Mouse (Mus musculus): ENCODE results near the gene Mrps6.

Mrps6 gene

GRCm38 (mm10) chr16:92127226-92127625 is 69.2 kb downstream of the Mrps6 start:
- no peak for DNase-seq

DNA sequence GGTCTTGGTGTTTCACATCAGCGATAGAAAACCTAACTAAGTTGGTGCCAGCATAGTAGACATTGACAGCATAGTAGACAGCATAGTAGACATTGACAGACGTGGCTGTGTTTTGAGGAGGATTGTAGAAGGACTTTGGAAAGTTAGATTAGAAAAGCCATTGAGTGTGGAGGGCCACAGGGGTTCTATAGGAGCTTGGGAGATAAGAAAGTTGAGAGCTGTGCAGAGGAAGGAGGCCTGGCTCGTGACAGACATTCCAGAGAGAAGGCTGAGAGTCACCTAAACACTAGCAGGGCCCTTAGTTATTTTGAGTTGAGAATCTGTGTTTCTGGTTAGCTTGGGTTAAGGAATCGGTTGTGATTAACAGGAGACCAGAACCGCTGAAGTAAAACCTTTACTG is 69.6 kb downstream of the Mrps6 start:
- DNase-seq = no peak

DNA sequence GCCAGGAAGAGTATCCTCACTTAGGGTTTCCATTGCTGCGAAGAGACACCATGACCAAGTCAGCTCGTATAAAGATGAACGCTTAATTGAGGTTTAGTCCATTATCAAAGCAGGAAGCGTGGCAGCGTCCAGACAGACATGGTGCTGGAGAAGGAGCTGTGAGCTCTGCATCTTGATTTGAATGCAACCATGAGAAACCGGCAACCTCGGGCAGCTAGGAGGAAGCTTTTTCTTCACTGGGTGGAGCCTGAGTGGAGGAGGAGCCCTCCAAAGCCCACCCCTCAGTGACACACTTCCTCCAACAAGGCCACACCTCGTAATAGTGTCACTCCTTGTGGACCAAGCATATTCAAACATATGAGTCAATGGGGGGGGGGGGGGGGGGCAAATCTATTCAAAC is 71.8 kb downstream of the Mrps6 start:
- no peak for DNase-seq

DNA sequence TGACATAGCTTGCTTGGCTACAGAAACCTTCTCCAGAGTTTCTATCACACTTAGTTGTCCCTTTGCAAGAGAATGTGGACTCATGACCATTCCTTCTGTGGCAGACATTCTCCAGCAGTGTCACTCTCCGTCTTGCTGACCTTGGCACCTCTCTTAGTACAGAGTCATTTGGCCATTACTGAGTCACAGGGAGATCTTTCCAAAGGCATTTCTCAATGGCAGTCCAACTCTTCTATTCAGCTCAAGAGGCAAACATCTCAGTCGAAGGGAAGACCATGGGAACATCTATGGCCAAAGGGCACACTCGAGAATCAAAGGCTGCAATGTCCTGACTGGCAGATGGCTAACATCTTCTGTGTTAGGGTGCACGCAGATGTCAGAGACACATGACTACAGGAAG is 74.4 kb downstream of the Mrps6 start:
- no peak for DNase-seq

DNA sequence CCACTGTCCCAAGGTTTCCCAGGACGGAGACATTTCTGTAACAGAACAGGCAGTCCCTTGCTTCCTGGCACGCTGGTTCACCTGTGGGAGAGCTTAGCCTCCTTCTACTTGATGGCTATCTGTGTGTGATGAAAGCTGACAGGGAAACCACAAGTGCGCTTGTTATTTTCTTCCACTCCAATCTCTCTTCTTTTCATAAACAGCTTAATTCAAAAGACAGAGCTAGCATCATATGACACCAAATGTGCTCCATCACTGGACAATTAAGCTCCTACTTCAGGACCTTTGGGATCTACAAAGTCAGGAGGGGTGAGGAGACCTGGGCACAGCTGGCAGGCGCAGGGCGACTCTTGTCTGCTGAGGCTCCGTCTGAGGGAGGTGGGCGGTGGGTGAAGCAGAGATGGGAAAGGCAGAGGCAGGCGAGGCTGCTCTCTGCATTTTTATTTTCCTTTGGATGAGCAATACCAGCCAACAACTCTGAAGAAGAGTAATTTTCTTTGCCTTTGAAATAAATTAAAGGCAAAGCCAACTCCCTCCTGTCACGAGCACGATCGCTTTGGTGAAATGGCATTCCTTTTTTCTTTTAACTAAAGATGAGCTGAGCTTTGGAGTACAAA is 76.2 kb downstream of the Mrps6 start:
- DNase-seq = no peak

- no peak for DNase-seq
Measured at GRCm38 (mm10) chr16:92136275-92136674, 78.2 kb downstream of the Mrps6 start.

GRCm38 (mm10) chr16:92139386-92140261 is 81.6 kb downstream of the Mrps6 start:
- peak; percentile 50 for DNase-seq

DNA sequence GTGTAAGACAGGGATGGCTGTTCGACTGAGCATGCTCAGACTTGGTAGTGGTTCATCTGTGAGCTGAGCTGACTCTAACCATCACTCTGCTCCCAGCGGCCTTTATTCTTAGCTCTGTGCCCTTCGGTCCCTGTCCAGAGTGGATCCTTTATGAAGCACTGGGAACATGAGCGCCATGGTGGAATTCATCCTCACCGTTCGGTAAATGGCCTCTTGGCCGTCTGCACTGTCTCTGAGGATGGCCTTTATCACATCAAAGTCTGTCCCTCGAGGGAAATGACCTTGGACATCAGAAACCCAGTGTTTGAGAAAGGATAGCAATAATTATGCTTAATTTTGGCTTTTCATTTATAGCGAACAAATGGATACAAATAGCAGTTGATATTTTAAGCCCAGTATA is 82.3 kb downstream of the Mrps6 start:
- DNase-seq = no peak

DNA sequence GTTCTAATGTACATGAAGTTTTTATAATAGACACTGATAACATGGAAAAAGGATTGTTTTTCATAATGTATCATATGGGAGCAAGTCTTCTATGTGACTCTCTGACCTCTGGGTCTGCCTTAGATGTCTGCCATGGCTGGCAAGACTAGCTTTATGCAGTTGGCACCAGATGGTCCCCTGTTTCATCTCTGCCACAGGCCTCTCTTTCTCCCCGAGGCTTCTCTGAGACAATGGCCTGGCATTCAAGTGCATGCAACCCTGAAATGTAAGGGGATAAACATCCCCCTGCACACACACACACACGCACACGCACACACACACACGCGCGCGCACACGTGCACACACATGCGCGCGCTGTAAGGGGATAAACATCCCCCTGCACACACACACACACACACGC is 83.0 kb downstream of the Mrps6 start:
- no peak for DNase-seq

DNA sequence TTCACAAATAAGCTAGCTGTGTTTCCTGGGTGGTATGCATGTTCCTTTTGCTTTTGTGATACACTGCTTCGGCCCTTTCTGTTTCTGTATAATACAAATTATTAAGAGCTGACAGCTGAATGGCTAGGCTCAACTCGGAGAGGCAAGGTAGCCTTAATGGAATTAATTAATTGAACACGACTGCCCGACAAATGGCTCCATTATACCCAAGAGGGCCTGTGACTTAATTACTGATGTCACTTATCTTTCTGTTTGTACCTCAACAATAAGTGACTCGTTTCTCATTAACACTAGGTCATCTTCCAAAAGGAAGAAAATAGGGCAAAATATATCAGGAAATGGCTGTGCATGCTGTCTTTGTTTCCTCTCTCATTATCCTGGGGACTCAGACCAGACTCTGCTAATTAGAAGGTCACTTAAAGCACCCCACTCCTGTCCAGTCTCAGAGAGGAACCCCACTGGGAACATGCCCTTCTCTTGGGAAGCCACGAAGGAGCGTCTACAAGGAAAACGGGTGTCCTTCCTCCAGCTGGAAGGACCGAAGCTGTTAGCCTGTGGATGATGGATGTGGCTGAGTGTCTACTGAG is 84.4 kb downstream of the Mrps6 start:
- no peak for DNase-seq

GRCm38 (mm10) chr16:92147631-92148366 is 89.7 kb downstream of the Mrps6 start:
- DNase-seq = no peak

DNA sequence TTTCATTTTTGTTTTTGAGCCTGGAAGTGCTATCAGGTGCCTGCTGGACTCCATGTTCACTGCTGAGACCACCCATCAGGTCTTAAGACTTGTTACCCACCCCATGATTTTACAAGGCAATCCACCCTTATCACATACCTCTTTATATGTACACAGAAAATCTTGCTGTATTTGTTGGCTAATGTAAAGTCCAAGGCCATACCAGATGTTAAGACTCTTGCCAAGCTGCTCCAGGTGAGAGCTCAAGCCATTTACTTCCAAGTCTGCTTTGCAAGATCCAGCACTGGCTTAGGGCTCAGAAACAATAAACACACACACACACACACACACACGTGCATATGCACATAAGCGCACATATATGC is 90.3 kb downstream of the Mrps6 start:
- DNase-seq = no peak

DNA sequence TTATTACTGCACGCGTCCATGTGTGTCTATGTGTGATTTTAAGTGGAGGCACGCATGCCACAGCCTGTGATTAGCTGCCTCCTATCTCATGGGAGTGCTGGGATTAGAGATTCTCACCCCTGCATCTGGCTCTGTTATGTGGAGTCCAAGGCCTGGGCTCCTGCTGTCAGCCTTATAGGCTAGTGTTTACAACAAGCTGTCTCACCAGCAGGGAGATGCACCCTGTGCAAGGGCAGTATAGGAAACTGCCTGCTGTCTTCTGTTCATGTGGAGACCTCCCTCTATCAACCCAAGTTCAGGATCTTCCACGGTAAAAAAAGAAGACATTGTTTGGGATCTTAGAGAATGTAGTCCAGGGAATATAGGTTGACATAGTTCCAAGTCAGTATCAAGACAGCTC is 92.9 kb downstream of the Mrps6 start:
- DNase-seq = no peak

GRCm38 (mm10) chr16:92158021-92158455 is 100.0 kb downstream of the Mrps6 start:
- peak; percentile 75 for DNase-seq

DNA sequence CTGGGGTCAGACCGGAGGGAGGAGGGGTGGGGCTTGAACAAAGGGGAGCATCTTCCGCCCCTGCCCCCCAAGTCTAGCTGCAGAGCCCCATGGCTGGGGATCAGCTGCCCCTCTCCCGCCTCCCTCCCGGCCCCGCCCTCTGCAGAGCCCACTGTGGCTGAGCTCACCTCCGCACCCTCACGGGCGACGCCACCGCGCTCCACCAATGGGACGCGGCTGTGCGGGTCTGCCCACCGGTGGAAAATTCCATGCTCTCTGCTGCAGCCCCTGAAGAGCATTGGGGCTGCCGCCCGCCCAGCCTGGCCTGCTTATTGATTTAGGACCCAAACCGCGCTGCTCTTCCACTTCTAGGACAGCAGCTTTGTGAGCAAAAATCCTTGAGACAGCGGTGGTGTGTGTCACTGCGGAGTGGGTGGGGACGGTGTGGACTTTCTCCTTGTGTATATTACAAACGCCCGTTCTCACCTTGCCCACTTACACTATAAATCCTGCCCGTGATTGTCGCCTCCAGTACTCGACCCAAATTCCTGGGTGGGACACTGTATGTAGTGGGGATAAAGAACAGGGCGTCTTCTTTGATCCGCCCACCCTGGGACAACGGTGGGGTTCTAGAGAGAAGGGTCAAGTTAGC is 100.5 kb downstream of the Mrps6 start:
- DNase-seq = peak; percentile 89

GRCm38 (mm10) chr16:92159114-92159513 is 101.0 kb downstream of the Mrps6 start:
- DNase-seq = no peak

All from embryo, embryonic 11 days (tissue).